Mouse (Mus musculus) heart, postnatal 0 days (tissue): ENCODE measurements around the gene Manbal.

ENCODE experiments used
- CTCF ChIP-seq: IDR thresholded peaks from 2 replicates; pipeline ENCODE4 v1.5.1; 2016; ENCODE audit warnings: antibody characterized with exemption, control low read depth, low read depth
- EP300 ChIP-seq: IDR thresholded peaks from 2 replicates; pipeline ENCODE4 v1.6.1; 2016; ENCODE audit warnings: antibody characterized with exemption, low read depth

DNA sequence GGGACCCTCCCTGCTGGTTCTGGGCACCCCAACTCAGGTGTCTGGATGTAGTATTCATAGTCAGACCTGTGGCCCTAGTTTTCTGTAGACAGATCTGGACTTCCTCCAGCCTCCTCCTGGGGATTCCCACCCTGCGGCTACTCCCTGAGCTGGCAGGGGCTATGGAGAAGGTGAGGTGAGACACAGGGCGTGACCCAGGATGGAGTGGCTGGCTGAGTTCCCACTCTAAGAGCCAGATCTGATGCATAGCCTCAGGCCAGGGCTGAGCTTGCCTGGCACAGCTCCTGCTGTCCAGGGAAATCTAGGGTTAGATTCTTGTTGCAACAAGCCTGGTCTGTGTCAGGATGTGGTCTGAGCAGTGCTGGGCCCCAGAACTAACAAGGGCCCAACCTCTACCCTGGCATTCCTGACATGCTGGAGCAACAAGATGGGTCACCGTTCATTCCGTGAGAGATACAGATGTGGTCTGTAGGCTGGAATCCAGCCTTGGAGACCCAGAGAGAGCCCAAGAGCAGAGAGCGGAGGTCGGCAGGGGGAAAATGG is 43.8 kb downstream of the Manbal start:
- no peak for TF ChIP-seq EP300
- TF ChIP-seq CTCF = no peak
